Mouse (Mus musculus): Measurements from ENCODE around the gene Cldn18.

Gene Cldn18

GRCm38 (mm10) chr9:99681980-99682570, 35.0 kb downstream of the Cldn18 start:
- DNase-seq, result peak; percentile 39

GRCm38 (mm10) chr9:99675714-99676113, 41.4 kb downstream of the Cldn18 start:
- DNase-seq, result no peak

GRCm38 (mm10) chr9:99671603-99672002, 45.5 kb downstream of the Cldn18 start:
- no peak for DNase-seq

- no peak for DNase-seq
These were observed 49.5 kb downstream of the Cldn18 start for GRCm38 (mm10) chr9:99667596-99667995.

GRCm38 (mm10) chr9:99662887-99663286, 54.2 kb downstream of the Cldn18 start:
- DNase-seq, result no peak

- peak; percentile 78 for DNase-seq
These were observed 54.7 kb downstream of the Cldn18 start for GRCm38 (mm10) chr9:99662406-99662805.

GRCm38 (mm10) chr9:99661606-99662166, 55.4 kb downstream of the Cldn18 start:
- DNase-seq, result no peak

- no peak for DNase-seq
These were observed 56.3 kb downstream of the Cldn18 start for GRCm38 (mm10) chr9:99660756-99661155.

- no peak for DNase-seq
These were observed 71.0 kb downstream of the Cldn18 start for GRCm38 (mm10) chr9:99646102-99646501.

- no peak for DNase-seq
These were observed 71.7 kb downstream of the Cldn18 start for GRCm38 (mm10) chr9:99645416-99645815.

- no peak for DNase-seq
These were observed 77.1 kb downstream of the Cldn18 start for GRCm38 (mm10) chr9:99639957-99640356.
